Mouse (Mus musculus) left cerebral cortex, adult 8-10 months (tissue): ENCODE data around the gene Trmt6. TPM values are rescaled to one million over a fixed set of nuclear protein-coding genes. Genes with fewer than 3 reads are reported as not detected.

Experiments
- total RNA-seq, 4 experiments: library from RNA; stranded (reverse); gene quantifications; 2 replicates each; pipeline ENCODE4 v1.2.4; 2022

The Trmt6 gene
- total RNA-seq, 4 experiments from 2014 or later: 22.2 to 29.8 (median 26.0) TPM

Other genes starting within 250 kb of the Trmt6 start
- 10 to 100 TPM; 80.3 to 98.3 (median 82.8) TPM for gene Gpcpd1, start 228.3 kb downstream of the Trmt6 start, total RNA-seq
- 10 to 100 TPM in 2 of 4 experiments, 1 to 10 TPM in 2; 8.9 to 12.7 (median 10.9) TPM for gene Shld1, start 129.1 kb downstream of the Trmt6 start, total RNA-seq
- 100 to 1,000 TPM; 213 to 265 (median 237) TPM for gene Chgb, start 34.8 kb downstream of the Trmt6 start, total RNA-seq
- gene Mcm8, start 86 bp upstream of the Trmt6 start, total RNA-seq: 1 to 10 TPM; 4.5 to 5.8 (median 4.6) TPM
- gene Crls1, start 30.6 kb upstream of the Trmt6 start, total RNA-seq: 10 to 100 TPM; 28.5 to 31.1 (median 29.3) TPM
- gene Lrrn4, start 64.8 kb upstream of the Trmt6 start, total RNA-seq: under 1 TPM; 0.11 to 0.65 (median 0.34) TPM
- gene Fermt1, start 129.9 kb upstream of the Trmt6 start, total RNA-seq: 1 to 10 TPM in 3 of 4 experiments, under 1 TPM in 1; 0.82 to 2.1 (median 1.2) TPM